In genomic region chr6:120194963-120195362, GRCm38 (mm10) we compare ENCODE assay signal across 10 mouse cellular contexts.
DNase-seq lines count a peak whose midpoint lies in the region; ATAC-seq and TF ChIP-seq lines count a peak whose summit lies in the region.
"Had no signal": no experiment of that assay in that cellular context is flagged by ENCODE, and none has a peak within 500 bp of the region (broad histone marks: within the 10 kb centered on the region; RNA-seq: fewer than 3 reads in every experiment).

No protein-coding gene starts in this region.

- H3K4me1 ChIP-seq in kidney, embryonic 15.5 days = peaks cover 15% of the 10 kb centered on the region
- peaks cover 6% of the 10 kb centered on the region for H3K4me1 ChIP-seq in stomach, postnatal 0 days (replicated peaks; ENCODE audit: control insufficient read depth, insufficient read depth)

- WGBS in kidney, embryonic 15.5 days = 25% methylated on average over 7 of the region's 7 CpGs
- WGBS in stomach, postnatal 0 days = 18% methylated on average over 7 of the region's 7 CpGs

- no peaks in the 10 kb centered on the region for H3K9me3 ChIP-seq in kidney, embryonic 15.5 days (replicated peaks)
- no peaks in the 10 kb centered on the region for H3K9me3 ChIP-seq in stomach, postnatal 0 days (ENCODE audit: control insufficient read depth, low read length)
- H3K9me3 ChIP-seq: hindbrain, embryonic 12.5 days; midbrain, embryonic 10.5 days had no signal

- H3K9ac ChIP-seq in kidney, embryonic 15.5 days = no peak overlapping the region
- no peak overlapping the region for H3K9ac ChIP-seq in stomach, postnatal 0 days (ENCODE audit: low read length)
- H3K9ac ChIP-seq: hindbrain, embryonic 12.5 days had no signal

- DNase-seq in kidney, adult 18-20 months = peak; percentile 24
- peak; percentile 61 for DNase-seq in gastrocnemius, postnatal 10 days
- peak; percentile 85 to 91 for DNase-seq in lung, adult 18-20 months
- peak; percentile 86 for DNase-seq in stomach, postnatal 0 days (ENCODE audit: low spot score)
- no peak for DNase-seq in adrenal gland, postnatal 36 days
- no peak for DNase-seq in neural tube, embryonic 10.5 days (ENCODE audit: extremely low spot score, low spot score)
- no peak for DNase-seq in thymus, postnatal 0 days (ENCODE audit: low spot score)

- H3K27me3 ChIP-seq in kidney, embryonic 15.5 days = 0 out of 2 replicates have a peak, but pooled peaks cover 3% of the 10 kb centered on the region
- H3K27me3 ChIP-seq in stomach, postnatal 0 days (ENCODE audit: control insufficient read depth, insufficient read depth, low read length) = no peaks in the 10 kb centered on the region

- no peak for TF ChIP-seq EP300 in stomach, postnatal 0 days (optimal IDR thresholded peaks at IDR 0.05)

- H3K4me3 ChIP-seq in kidney, embryonic 15.5 days (replicated peaks) = no peak overlapping the region
- no peak overlapping the region for H3K4me3 ChIP-seq in stomach, postnatal 0 days (ENCODE audit: low read depth, low read length)
- H3K4me3 ChIP-seq: hindbrain, embryonic 12.5 days; midbrain, embryonic 10.5 days had no signal

- ATAC-seq in kidney, embryonic 15.5 days (replicated peaks; ENCODE audit: low FRiP score) = no peak
- ATAC-seq in stomach, postnatal 0 days (ENCODE audit: low FRiP score, low TSS enrichment) = peak; percentile 47; the same call in 1 of the 2 replicates

- no peak overlapping the region for H3K27ac ChIP-seq in kidney, embryonic 15.5 days
- H3K27ac ChIP-seq in stomach, postnatal 0 days (replicated peaks) = 0 out of 2 replicates have a peak overlapping the region, but pooled peaks have one; percentile 35
- H3K27ac ChIP-seq: hindbrain, embryonic 12.5 days had no signal

- TF ChIP-seq CTCF in stomach, postnatal 0 days (IDR thresholded peaks at IDR 0.05; ENCODE audit: low read depth) = peak; percentile 19; the same call in 1 of the 2 replicates

- H3K4me2 ChIP-seq in kidney, embryonic 15.5 days = no peak overlapping the region
- 0 out of 2 replicates have a peak overlapping the region, but pooled peaks have one; percentile 14 for H3K4me2 ChIP-seq in stomach, postnatal 0 days (replicated peaks; ENCODE audit: low read depth)
- H3K4me2 ChIP-seq: hindbrain, embryonic 12.5 days had no signal

- H3K36me3 ChIP-seq in kidney, embryonic 15.5 days = no peaks in the 10 kb centered on the region
- H3K36me3 ChIP-seq in stomach, postnatal 0 days (ENCODE audit: control insufficient read depth, insufficient read depth, low read length) = no peaks in the 10 kb centered on the region
- H3K36me3 ChIP-seq: hindbrain, embryonic 12.5 days; midbrain, embryonic 10.5 days had no signal

Comparison
In these comparisons a context has a peak if more than half of its experiments do, and no peak if none do; other contexts are left out.
1. DNase-seq: peak in kidney, adult 18-20 months (single experiment), gastrocnemius, postnatal 10 days (single experiment), lung, adult 18-20 months (2 of 2) and stomach, postnatal 0 days (single experiment); none in adrenal gland, postnatal 36 days (0 of 2), neural tube, embryonic 10.5 days (single experiment) and thymus, postnatal 0 days (single experiment).